Mouse (Mus musculus): ENCODE data around the gene Amigo3. TPM values are rescaled to one million over a fixed set of nuclear protein-coding genes. Genes with fewer than 3 reads are reported as not detected.

The Amigo3 gene
- polyA plus RNA-seq, 1 experiment from 2014 or later: 4.1 TPM

GRCm38 (mm10) chr9:108104766-108105548 is 52.0 kb downstream of the Amigo3 start:
- Histone ChIP-seq H3K9me3 (ENCODE audit: control insufficient read depth, low read length) (no peaks in the 10 kb centered on the region), H3K4me2 (ENCODE audit: low read depth, low read length) (peak overlapping the region; percentile 42), H3K27me3 (replicated peaks; ENCODE audit: control insufficient read depth, insufficient read depth, low read length) (no peaks in the 10 kb centered on the region), H3K27ac (replicated peaks; ENCODE audit: low read depth, low read length) (peak overlapping the region; percentile 65), H3K4me1 (ENCODE audit: control insufficient read depth, insufficient read depth, low read length) (peaks cover 11% of the 10 kb centered on the region), H3K36me3 (ENCODE audit: control insufficient read depth, insufficient read depth, low read length) (no peaks in the 10 kb centered on the region), H3K4me3 (ENCODE audit: low read depth, low read length) (0 out of 2 replicates have a peak overlapping the region, but pooled peaks have one; percentile 3), H3K9ac (ENCODE audit: low read depth, low read length) (peak overlapping the region; percentile 47)
- 36% methylated on average over 22 of the region's 31 CpGs for WGBS
- ATAC-seq (ENCODE audit: low read depth) (peak; percentile 82), DNase-seq (ENCODE audit: low spot score) (peak; percentile 74)

Small RNA genes within 50 kb of the gene (microRNA-seq; reads per million reads assigned to microRNA genes)
- gene Gm47303 (ENCODE audit: borderline number of aligned reads) (not detected), gene Mir7088 (ENCODE audit: borderline number of aligned reads) (not detected)

Other genes starting within 250 kb of the Amigo3 start
- 52.2 and 61.0 TPM in 2 replicates for gene Rbm6, start 179.9 kb upstream of the Amigo3 start, polyA plus RNA-seq (2014; fragmentation: Nextera tagmentation; extraction: Ambion mirVana)
- 11.4 and 11.8 TPM in 2 replicates for gene Mon1a, start 165.0 kb upstream of the Amigo3 start, polyA plus RNA-seq (2014; fragmentation: Nextera tagmentation; extraction: Ambion mirVana)
- gene Mst1r, start 146.3 kb upstream of the Amigo3 start, polyA plus RNA-seq (2014; fragmentation: Nextera tagmentation; extraction: Ambion mirVana): 2.8 and 3.1 TPM in 2 replicates
- not detected in 2 replicates for gene Actl11, start 124.7 kb upstream of the Amigo3 start, polyA plus RNA-seq (2014; fragmentation: Nextera tagmentation; extraction: Ambion mirVana)
- gene Camkv, start 117.5 kb upstream of the Amigo3 start, polyA plus RNA-seq (2014; fragmentation: Nextera tagmentation; extraction: Ambion mirVana): 2.2 and 2.6 TPM in 2 replicates
- gene Traip, start 103.0 kb upstream of the Amigo3 start, polyA plus RNA-seq (2014; fragmentation: Nextera tagmentation; extraction: Ambion mirVana): 15.5 and 23.4 TPM in 2 replicates
- 25.5 and 28.1 TPM in 2 replicates for gene Uba7, start 77.7 kb upstream of the Amigo3 start, polyA plus RNA-seq (2014; fragmentation: Nextera tagmentation; extraction: Ambion mirVana)
- 5.9 and 6.9 TPM in 2 replicates for gene Gm20661, start 70.1 kb upstream of the Amigo3 start, polyA plus RNA-seq (2014; fragmentation: Nextera tagmentation; extraction: Ambion mirVana)
- gene Inka1, start 67.3 kb upstream of the Amigo3 start, polyA plus RNA-seq (2014; fragmentation: Nextera tagmentation; extraction: Ambion mirVana): 77.7 and 84.8 TPM in 2 replicates
- gene Cdhr4, start 60.7 kb upstream of the Amigo3 start, polyA plus RNA-seq (2014; fragmentation: Nextera tagmentation; extraction: Ambion mirVana): 8.6 and 12.5 TPM in 2 replicates
- 0.56 TPM in 1 of 2 replicates, not detected in the other for gene Gm20662, start 56.8 kb upstream of the Amigo3 start, polyA plus RNA-seq (2014; fragmentation: Nextera tagmentation; extraction: Ambion mirVana)
- gene Ip6k1, start 50.7 kb upstream of the Amigo3 start, polyA plus RNA-seq (2014; fragmentation: Nextera tagmentation; extraction: Ambion mirVana): 29.0 and 31.5 TPM in 2 replicates
- 36.6 and 37.0 TPM in 2 replicates for gene Gmppb, start 3.9 kb upstream of the Amigo3 start, polyA plus RNA-seq (2014; fragmentation: Nextera tagmentation; extraction: Ambion mirVana)
- gene Mst1, start 27.3 kb downstream of the Amigo3 start, polyA plus RNA-seq (2014; fragmentation: Nextera tagmentation; extraction: Ambion mirVana): 0.89 and 1.5 TPM in 2 replicates
- gene Rnf123, start 30.2 kb downstream of the Amigo3 start, polyA plus RNA-seq (2014; fragmentation: Nextera tagmentation; extraction: Ambion mirVana): 22.9 and 30.2 TPM in 2 replicates
- gene Apeh, start 41.4 kb downstream of the Amigo3 start, polyA plus RNA-seq (2014; fragmentation: Nextera tagmentation; extraction: Ambion mirVana): 39.9 and 48.6 TPM in 2 replicates
- 1.1 TPM in 2 replicates for gene Bsn, start 137.2 kb downstream of the Amigo3 start, polyA plus RNA-seq (2014; fragmentation: Nextera tagmentation; extraction: Ambion mirVana)
- gene Dag1, start 210.8 kb downstream of the Amigo3 start, polyA plus RNA-seq (2014; fragmentation: Nextera tagmentation; extraction: Ambion mirVana): 101 and 107 TPM in 2 replicates
- 38.6 and 38.9 TPM in 2 replicates for gene Nicn1, start 237.3 kb downstream of the Amigo3 start, polyA plus RNA-seq (2014; fragmentation: Nextera tagmentation; extraction: Ambion mirVana)
- 6.1 and 6.2 TPM in 2 replicates for gene Amt, start 243.7 kb downstream of the Amigo3 start, polyA plus RNA-seq (2014; fragmentation: Nextera tagmentation; extraction: Ambion mirVana)